Mouse (Mus musculus): Measurements from ENCODE around the gene H2-Ob. TPM values are rescaled to one million over a fixed set of nuclear protein-coding genes. Genes with fewer than 3 reads are reported as not detected.

The H2-Ob gene
- polyA plus RNA-seq (2012; rRNA removed) (0.13 and 0.20 TPM in 2 replicates), polyA plus RNA-seq (2014; fragmentation: Nextera tagmentation; extraction: Ambion mirVana) (0.13 and 0.17 TPM in 2 replicates)

DNA sequence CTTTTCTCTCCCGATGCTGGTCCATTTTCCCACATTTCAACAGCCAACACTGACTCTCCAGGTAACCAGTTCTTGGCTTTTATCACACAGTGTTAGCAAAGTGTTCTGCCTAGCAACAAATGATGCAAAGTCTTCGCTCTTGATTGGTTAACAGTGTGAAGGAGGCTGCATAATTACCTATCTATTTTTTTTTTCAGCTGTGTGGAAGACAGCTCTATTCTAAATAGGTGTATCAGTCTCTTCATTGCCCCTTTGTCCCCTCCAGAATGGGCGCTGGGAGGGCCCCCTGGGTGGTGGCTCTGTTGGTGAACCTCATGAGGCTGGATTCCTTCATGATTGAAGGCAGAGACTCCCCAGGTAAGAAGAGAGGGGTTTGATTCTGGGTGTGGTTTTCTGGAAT lies at the start of gene H2-Ob:
Gene H2-Ob, plus strand, starts transcription at position 198 of the 400 bp plus-strand sequence.
- Histone ChIP-seq H3K27me3 (ENCODE audit: control insufficient read depth, insufficient read depth, low read length) (no peaks in the 10 kb centered on the region), H3K4me2 (ENCODE audit: low read depth) (no peak within 1 kb of the TSS), H3K27ac (no peak within 1 kb of the TSS), H3K36me3 (replicated peaks; ENCODE audit: control insufficient read depth, insufficient read depth, low read depth) (no peaks in the 10 kb centered on the region), H3K9me3 (ENCODE audit: control insufficient read depth, low read length) (no peaks in the 10 kb centered on the region), H3K4me1 (replicated peaks; ENCODE audit: control insufficient read depth in 2 of 2, insufficient read depth in 2 of 2, low read length in 1 of 2) (no peaks in the 10 kb centered on the region), H3K4me3 (ENCODE audit: insufficient read depth in 1 of 2, low read depth in 2 of 2, low read length in 2 of 2) (no peak within 1 kb of the TSS), H3K9ac (replicated peaks) (no peak within 1 kb of the TSS)
- DNase-seq (ENCODE audit: low read depth in 3 of 3, low spot score in 3 of 3) (no peak), ATAC-seq (ENCODE audit: insufficient read depth) (no peak)
- 41% methylated on average over 3 of the region's 3 CpGs for WGBS (ENCODE audit: insufficient replicate concordance)
- TF ChIP-seq EP300 (IDR thresholded peaks at IDR 0.05; ENCODE audit: low read depth): no peak
- no peak for TF ChIP-seq CTCF (IDR thresholded peaks at IDR 0.05; ENCODE audit: low read depth)

DNA sequence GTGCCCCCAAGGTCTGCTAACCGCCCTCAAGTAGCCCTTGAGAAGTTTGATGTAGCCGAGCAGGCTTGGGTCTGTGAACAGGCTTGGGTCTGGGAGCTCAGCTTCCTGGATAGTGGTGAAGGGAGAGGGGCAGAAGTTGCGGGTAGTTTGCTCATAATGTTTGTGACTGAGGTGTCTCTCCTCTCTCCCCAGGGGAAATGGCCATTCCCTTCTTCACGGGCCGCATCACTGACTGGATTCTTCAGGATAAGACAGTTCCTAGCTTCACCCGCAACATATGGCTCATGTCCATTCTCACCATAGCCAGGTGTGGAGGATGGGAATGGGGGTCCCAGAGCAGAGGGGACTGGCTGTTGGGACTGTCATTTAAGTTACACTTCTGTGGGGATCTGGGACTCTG lies 49.7 kb upstream of the H2-Ob start:
- Histone ChIP-seq H3K4me3 (ENCODE audit: insufficient read depth in 1 of 2, low read depth in 2 of 2, low read length in 2 of 2) (no peak overlapping the region), H3K36me3 (replicated peaks; ENCODE audit: control insufficient read depth, insufficient read depth, low read depth) (no peaks in the 10 kb centered on the region), H3K9me3 (ENCODE audit: control insufficient read depth, low read length) (no peaks in the 10 kb centered on the region), H3K4me2 (ENCODE audit: low read depth) (no peak overlapping the region), H3K27ac (no peak overlapping the region), H3K27me3 (ENCODE audit: control insufficient read depth, insufficient read depth, low read length) (peaks cover 7% of the 10 kb centered on the region; the same call in 1 of the 2 replicates), H3K9ac (replicated peaks) (no peak overlapping the region), H3K4me1 (replicated peaks; ENCODE audit: control insufficient read depth in 2 of 2, insufficient read depth in 2 of 2, low read length in 1 of 2) (no peaks in the 10 kb centered on the region)
- WGBS (ENCODE audit: insufficient replicate concordance): 60% methylated on average over 6 of the region's 6 CpGs
- ATAC-seq (ENCODE audit: insufficient read depth) (no peak), DNase-seq (ENCODE audit: low read depth in 3 of 3, low spot score in 3 of 3) (no peak)
- TF ChIP-seq EP300 (IDR thresholded peaks at IDR 0.05; ENCODE audit: low read depth) (no peak), CTCF (IDR thresholded peaks at IDR 0.05; ENCODE audit: low read depth) (no peak)

DNA sequence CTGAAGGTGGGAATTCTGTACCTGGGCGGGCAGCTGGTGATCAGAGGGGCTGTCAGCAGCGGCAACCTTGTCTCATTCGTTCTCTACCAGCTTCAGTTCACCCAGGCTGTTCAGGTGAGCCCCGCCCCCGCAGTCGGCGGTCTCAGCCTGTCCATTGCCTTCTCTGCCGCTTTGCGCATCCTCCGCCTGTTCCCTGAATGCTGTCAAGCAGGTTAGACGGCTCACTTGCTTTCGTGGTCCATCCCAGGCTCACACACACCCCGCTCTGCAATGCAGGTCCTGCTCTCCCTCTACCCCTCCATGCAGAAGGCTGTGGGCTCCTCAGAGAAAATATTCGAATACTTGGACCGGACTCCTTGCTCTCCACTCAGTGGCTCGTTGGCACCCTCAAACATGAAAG lies 45.9 kb upstream of the H2-Ob start:
- no peak overlapping the region for H3K4me3 ChIP-seq (ENCODE audit: insufficient read depth in 1 of 2, low read depth in 2 of 2, low read length in 2 of 2)
- no peaks in the 10 kb centered on the region for H3K4me1 ChIP-seq (replicated peaks; ENCODE audit: control insufficient read depth in 2 of 2, insufficient read depth in 2 of 2, low read length in 1 of 2)
- no peak overlapping the region for H3K4me2 ChIP-seq (ENCODE audit: low read depth)
- no peak overlapping the region for H3K27ac ChIP-seq
- H3K27me3 ChIP-seq (ENCODE audit: control insufficient read depth, insufficient read depth, low read length): peaks cover 26% of the 10 kb centered on the region
- DNase-seq (ENCODE audit: low read depth in 3 of 3, low spot score in 3 of 3) (no peak), ATAC-seq (ENCODE audit: insufficient read depth) (no peak)
- no peaks in the 10 kb centered on the region for H3K36me3 ChIP-seq (replicated peaks; ENCODE audit: control insufficient read depth, insufficient read depth, low read depth)
- 32% methylated on average over 16 of the region's 16 CpGs for WGBS (ENCODE audit: insufficient replicate concordance)
- H3K9me3 ChIP-seq (ENCODE audit: control insufficient read depth, low read length): no peaks in the 10 kb centered on the region
- no peak for TF ChIP-seq EP300 (IDR thresholded peaks at IDR 0.05; ENCODE audit: low read depth)
- no peak for TF ChIP-seq CTCF (IDR thresholded peaks at IDR 0.05; ENCODE audit: low read depth)
- no peak overlapping the region for H3K9ac ChIP-seq (replicated peaks)

DNA sequence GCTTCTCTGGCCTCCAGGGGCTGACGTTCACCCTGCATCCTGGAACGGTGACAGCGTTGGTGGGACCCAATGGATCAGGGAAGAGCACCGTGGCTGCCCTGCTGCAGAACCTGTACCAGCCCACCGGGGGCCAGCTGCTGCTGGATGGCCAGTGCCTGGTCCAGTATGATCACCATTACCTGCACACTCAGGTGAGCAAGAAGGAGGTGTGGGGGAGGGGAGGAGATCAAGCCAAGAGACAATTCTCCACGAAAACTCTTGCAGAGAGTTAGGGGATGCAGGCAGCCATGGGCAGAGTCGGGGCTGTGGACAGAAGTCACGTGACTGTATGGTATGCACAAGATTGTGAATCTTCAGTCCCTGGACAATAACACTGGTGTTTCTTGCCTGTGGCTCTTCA lies 45.2 kb upstream of the H2-Ob start:
- 52% methylated on average over 8 of the region's 8 CpGs for WGBS (ENCODE audit: insufficient replicate concordance)
- H3K9me3 ChIP-seq (ENCODE audit: control insufficient read depth, low read length): no peaks in the 10 kb centered on the region
- ATAC-seq (ENCODE audit: insufficient read depth) (no peak), DNase-seq (ENCODE audit: low read depth in 3 of 3, low spot score in 3 of 3) (no peak)
- H3K4me2 ChIP-seq (ENCODE audit: low read depth): no peak overlapping the region
- no peak overlapping the region for H3K9ac ChIP-seq (replicated peaks)
- no peak overlapping the region for H3K27ac ChIP-seq
- no peak overlapping the region for H3K4me3 ChIP-seq (ENCODE audit: insufficient read depth in 1 of 2, low read depth in 2 of 2, low read length in 2 of 2)
- TF ChIP-seq EP300 (IDR thresholded peaks at IDR 0.05; ENCODE audit: low read depth) (no peak), CTCF (IDR thresholded peaks at IDR 0.05; ENCODE audit: low read depth) (no peak)
- peaks cover 28% of the 10 kb centered on the region for H3K27me3 ChIP-seq (ENCODE audit: control insufficient read depth, insufficient read depth, low read length)
- no peaks in the 10 kb centered on the region for H3K4me1 ChIP-seq (replicated peaks; ENCODE audit: control insufficient read depth in 2 of 2, insufficient read depth in 2 of 2, low read length in 1 of 2)
- H3K36me3 ChIP-seq (replicated peaks; ENCODE audit: control insufficient read depth, insufficient read depth, low read depth): no peaks in the 10 kb centered on the region

DNA sequence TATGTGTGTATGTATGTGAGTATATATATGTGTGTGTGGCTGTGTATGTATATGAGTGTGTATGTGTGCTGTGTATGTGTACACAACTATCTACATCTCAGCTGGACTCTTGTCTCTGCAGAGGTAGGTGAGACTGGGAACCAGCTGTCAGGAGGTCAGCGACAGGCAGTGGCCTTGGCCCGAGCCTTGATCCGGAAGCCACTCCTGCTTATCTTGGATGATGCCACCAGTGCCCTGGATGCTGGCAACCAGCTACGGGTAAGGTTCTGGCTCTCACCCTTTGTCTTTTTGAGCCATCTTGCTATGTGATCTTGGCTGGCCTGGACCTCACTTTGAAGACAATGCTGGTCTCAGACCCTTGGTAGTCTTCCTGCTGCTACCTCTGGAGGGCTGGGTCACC lies 44.0 kb upstream of the H2-Ob start:
- Histone ChIP-seq H3K36me3 (replicated peaks; ENCODE audit: control insufficient read depth, insufficient read depth, low read depth) (no peaks in the 10 kb centered on the region), H3K4me1 (replicated peaks; ENCODE audit: control insufficient read depth in 2 of 2, insufficient read depth in 2 of 2, low read length in 1 of 2) (no peaks in the 10 kb centered on the region), H3K27me3 (ENCODE audit: control insufficient read depth, insufficient read depth, low read length) (peaks cover 34% of the 10 kb centered on the region), H3K4me3 (ENCODE audit: insufficient read depth in 1 of 2, low read depth in 2 of 2, low read length in 2 of 2) (no peak overlapping the region), H3K4me2 (ENCODE audit: low read depth) (no peak overlapping the region), H3K9ac (replicated peaks) (no peak overlapping the region), H3K27ac (no peak overlapping the region), H3K9me3 (ENCODE audit: control insufficient read depth, low read length) (no peaks in the 10 kb centered on the region)
- DNase-seq (ENCODE audit: low read depth in 3 of 3, low spot score in 3 of 3) (no peak), ATAC-seq (ENCODE audit: insufficient read depth) (no peak)
- 63% methylated on average over 4 of the region's 4 CpGs for WGBS (ENCODE audit: insufficient replicate concordance)
- no peak for TF ChIP-seq CTCF (IDR thresholded peaks at IDR 0.05; ENCODE audit: low read depth)
- no peak for TF ChIP-seq EP300 (IDR thresholded peaks at IDR 0.05; ENCODE audit: low read depth)

Measured in liver, embryonic 14.5 days (tissue).